Mouse (Mus musculus) embryo, embryonic 10.5 days (tissue): Measurements from ENCODE around the gene Opcml.
A peak's percentile ranks its signal among the peaks of the same experiment; 100 is the strongest.

Experiments
- DNase-seq: peaks from one replicate; pipeline ENCODE4 v3.0.0-alpha.2; 2015; ENCODE audit warnings: low spot score

The Opcml gene

DNA sequence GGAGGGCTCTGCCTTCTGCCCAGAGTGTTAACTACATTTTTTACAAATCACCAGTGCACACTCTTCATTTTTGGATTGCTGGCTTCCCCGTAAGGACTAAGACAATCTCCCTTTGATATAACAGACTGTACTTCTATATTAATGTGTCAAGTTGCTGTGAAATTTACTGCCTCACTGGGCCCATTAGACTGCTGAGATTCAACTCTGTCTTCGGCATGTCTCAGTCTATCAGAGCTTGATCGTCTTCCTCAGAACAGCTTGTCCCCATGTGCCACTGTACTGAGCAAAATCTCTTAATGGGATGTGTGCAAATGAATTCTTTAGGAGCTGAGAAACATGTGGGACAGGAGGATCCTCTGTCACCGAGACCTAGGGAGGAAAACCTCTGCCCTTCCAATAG is 970.9 kb downstream of the Opcml start:
- no peak for DNase-seq

DNA sequence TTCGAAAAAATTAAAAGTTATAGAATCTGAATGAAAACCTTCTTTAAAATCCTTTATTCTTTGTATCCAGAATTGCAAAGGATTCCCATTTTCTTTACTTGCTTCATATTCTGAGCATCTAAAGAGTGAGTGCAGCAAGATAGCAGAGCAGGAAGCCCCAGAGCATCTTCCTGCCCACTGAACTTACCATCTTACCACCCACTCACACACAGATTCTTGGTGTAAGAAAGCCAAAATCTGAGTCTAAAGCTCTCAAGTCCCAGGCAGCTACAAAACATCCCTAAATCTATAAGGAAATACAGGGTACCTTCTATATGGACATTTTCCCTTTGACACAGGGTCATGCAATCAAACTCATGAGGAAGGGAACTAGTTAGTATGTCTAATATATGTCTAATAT is 973.6 kb downstream of the Opcml start:
- DNase-seq: no peak

DNA sequence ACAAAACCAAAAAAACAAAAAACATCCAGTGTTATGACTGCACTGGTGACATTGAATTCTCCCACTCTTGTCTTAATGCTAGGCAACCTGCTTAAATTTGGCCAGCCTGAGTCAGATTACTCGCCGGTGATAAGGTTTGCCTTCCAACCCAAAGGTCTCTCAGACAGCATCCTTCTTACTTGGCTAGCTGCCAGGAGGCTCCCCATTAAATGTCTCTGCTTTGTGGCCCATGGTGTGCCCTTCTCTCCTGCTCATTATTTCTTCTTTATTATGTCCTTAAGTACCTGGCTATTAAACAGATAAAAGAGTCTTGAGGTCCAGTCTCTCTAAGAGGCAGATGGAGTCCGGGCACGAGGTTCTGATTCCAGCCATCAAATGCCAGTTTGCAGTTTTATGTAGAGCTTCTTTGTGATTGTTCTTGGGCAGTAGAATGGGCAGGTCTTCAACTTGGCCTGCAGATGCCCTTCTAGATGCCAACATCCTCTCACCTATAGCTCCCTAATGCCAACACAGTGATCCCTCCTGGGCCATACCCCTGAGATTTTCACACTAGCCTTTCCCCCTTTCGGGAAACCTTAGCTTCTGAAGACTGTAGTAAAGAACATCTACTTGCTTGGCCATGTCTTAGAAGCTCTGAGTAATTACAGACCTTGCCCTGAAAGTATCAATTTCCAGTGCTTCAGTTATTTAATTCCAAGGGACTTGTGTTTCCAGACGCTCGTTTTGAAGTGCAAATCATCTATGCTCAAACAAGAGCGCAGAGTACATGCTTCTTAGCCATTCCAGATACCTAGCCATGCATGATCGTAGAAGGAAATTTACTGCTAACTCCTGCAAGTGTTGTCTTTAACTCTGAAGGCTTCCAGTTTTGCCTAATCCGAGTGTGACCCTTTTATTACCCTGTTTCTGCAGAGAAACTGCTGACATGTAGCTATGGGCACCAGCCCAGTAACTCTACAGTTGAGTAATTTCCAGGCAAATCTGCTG is 986.2 kb downstream of the Opcml start:
- DNase-seq: no peak

DNA sequence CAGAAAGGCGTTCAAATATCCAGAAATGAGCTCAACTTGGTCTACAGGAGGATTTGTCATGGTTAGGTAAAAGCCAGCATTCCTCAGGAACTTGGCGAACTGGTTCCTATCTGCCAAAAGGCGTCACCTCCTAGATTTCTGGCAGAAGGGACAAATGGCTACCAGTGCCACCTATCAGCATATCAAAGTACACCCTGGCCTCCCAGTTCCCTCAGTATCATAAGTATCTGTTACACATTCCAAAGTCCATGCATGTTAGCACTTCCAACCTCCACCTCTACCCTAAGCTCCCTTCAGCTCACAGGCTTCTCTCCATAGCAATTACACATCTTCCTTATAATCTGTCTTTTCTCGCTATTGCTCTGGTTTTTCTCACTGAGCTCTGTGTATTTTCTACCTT is 993.3 kb downstream of the Opcml start:
- DNase-seq: no peak

DNA sequence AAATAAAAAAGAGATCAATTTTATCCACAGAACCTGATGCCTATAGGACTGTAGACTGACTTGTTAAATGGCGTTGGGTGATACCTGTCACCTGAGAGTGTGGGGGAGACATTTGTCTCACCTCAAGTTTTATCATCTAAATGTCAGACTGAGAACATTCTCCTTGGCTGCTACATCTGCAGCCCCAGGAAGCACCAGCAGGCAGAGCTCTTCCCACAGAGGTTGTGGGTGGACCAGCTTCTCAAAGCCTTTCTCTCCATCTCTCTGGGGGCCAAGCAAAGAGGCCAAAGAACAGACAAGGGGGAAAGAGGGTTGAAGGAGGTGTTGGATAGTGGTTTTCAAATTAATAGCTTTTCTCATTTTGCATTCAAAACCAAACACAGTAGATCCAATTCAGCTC is 998.9 kb downstream of the Opcml start:
- no peak for DNase-seq

DNA sequence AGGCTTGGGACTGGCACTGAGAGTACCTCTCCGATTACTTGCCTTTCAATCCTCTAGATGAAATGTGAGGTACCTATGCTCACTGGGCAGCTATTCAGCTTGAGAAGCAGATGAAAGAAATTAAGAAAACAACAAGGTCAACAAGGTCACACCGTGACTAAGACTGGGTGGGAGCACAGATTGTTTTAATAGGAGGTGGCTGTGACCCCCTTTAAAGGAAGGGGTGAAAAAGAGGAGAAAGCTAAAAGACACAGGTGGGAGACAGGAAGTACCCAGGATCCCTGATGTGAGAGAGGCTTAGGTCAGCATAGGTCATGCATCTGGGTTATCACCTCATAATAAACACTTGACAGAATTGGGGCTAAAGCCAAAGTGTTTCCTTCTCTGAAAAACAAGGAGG is 1009.5 kb downstream of the Opcml start:
- DNase-seq: peak; percentile 50

DNA sequence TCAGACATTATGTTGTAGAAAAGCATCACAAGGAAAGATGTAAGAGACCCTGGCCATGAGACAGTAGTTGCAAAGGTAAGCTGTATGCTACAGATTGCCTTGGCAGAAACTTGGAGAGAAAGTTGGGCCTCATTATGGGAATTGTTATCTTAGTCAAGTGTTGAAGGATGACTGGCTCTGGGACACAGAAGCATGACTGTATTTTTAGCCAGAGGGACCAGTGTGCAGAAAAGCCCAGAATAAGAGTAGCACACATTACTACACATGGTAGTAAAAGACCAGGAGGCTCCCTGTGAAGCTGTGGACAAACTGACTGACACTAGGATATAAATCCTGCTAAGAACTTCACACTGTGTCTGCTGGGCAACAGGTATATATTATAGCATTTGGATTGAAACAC is 1016.1 kb downstream of the Opcml start:
- no peak for DNase-seq

DNA sequence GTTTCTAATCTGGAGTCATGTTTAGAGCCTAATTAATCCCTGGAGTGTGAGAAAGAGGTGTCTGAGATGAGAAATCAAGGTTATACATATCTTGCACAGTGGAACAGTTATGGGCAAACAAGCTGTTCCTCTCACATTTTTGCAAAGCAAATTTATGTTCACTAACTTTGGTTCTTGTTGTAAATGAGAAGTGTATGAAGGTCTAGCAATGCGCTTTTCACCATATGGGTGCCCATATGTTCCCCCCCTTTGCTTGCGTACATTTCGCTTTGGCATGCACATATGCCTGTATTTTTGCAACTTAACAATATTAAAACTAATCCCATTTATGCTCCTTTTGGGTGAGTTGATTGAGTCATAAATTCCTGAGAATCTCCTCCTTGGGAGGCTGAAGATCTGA is 1031.5 kb downstream of the Opcml start:
- DNase-seq: no peak

DNA sequence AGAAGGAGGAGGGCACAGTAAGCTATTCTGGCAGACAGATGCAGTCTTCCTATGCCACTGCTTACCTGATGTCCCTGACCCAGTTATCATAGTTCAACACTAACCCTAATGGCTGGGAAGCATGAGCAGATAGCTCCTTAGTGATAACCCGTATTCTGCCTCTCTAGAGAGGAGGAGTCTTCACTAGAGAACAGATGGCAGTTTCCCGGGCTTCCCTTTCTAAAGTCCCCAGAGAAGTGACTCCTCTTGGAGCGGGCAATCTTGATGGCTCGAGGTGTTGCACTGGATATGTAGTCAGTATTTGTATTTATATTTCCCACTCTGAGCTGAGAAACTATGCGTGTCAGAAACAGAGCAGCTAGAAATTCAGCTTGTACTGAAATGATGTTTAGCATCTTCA is 1031.9 kb downstream of the Opcml start:
- DNase-seq: no peak

DNA sequence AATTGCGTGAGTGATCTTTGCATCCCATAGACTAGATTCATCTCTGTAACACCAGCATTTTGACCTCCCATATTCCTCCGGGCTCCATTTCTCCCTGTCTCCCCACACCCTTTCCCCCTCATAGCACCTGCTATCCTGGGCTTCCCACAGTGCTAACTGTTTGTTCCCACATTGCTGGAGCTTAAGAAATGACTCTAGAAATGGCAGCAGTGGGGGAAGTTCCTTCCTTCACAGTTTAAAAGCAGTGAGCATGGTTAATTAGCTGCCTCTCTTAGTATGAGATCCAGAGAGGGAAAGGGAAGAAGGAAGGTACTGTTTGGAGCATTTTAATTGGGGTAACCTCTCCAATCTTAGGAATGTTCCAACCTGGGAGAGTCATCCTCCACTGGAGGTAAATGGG is 1035.2 kb downstream of the Opcml start:
- no peak for DNase-seq

DNA sequence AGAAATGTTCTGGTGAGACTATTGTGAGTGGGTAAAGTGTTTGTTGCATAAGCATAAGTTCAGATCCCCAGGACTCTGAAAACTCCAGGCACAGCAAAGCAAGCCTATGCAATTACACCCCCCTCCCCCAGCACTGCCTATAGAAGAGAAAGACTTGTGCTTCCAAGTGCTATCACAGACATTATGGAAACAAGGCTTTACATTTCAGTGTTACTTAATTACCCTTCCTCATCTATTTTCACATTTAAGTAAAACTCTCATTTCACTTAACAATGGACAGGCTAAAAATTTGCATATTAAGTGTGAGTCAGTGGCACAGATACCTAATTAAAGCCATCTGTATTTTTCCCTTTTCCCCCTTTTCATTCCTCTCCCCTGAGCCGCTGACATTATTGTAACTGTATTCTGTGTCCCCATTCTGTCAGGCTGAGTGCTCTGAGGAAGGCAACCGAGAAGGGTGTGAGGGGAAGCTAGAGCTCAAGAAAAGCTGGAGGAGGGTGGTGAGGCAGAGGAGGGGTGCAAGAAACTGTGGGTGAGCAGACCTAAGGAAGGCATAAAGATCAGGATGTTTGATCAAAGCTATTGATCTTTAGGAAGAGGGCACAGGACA is 1055.5 kb downstream of the Opcml start:
- no peak for DNase-seq

DNA sequence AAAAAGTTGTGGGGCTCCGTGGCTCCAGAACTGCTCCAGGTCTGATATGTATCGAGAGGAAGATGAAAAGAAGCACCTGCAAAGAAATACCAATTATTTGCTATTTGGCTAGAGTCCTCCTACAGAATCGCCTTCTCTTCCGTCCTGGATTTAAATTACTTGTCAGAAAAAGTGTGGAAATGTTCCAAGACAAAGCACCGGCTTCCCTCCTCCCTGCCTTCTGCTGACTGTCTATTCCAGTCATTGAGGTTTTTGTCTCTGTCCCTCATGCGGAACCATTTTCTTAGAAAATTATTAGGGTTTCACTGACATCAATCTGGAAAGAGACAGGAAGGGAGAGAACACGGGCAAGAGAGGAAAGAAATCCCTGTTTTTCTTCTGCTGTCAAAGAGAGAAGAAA is 1065.3 kb downstream of the Opcml start:
- DNase-seq: no peak

DNA sequence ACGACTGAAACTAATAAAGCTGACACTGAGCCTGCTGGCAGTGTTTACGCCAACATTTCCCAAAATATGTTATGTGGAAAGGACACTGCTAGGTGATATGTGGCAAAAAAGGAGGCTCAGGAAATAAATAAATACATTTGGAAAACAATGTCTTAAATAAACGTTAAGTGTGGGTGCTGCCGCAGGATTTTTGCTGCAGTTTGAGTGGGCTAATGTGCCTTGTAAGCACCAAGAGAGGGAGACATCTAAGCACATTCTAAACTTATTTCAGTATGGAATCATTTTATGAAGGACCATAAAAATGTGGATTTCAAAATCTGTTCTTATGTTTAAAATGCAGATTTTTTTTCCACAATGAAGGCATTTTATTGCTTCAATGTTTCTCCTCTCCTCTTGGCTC is 1071.4 kb downstream of the Opcml start:
- DNase-seq: no peak

DNA sequence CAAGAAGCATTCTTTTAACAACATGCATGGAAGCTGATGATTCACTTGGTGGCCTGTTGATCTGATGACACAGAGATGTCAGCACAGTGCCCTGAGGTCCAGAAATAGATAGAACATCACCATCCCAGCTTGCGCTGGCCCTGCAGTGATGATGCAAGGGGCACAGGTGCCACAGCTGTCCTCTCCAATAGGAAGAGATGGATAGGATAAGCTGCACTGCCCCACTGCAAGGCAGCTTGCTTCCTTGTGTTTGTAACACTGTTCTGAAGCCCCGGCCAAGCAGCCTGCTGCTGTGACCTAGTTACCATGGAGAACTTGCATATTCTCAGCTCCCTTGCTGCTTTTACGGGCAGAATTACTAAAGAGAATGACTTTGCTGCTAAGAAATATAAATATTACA is 1076.7 kb downstream of the Opcml start:
- no peak for DNase-seq

DNA sequence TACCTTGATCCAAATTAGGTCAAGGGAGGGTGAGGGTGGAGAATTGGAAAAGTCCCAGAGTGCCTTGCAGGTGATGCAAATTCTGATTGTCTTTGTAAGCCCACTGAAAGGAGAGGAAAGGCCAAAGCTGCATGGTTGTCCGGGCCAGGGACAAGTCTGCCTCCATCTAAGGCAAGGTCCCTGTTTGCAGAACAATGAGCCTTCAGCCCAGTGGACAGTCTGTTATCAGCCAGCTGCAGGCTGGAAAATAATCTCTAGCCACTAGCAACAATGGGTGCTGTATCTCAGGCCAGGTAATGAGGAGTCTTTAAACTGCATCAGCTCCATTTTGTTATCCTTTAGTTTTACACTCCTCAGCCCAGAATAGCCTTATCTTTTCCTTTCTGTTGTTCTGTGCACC is 1079.9 kb downstream of the Opcml start:
- no peak for DNase-seq

DNA sequence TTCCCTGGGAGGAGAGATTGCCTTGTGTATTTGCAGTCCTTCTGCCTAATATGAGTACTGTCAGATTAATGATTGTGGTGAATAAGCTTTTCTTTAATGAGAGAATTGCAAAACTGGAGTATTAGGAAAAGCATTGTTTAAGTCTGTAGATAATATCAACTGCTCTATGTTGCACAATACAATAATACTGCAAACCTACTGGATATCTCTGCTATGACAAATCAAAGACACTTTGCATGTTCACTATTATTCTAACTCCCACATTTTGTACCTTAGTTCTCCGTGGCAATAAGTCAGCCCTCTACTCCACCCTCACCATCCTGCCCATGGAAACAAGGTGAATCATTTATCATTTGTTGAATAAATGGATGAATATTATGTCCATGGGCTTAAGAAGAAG is 1092.0 kb downstream of the Opcml start:
- DNase-seq: no peak

DNA sequence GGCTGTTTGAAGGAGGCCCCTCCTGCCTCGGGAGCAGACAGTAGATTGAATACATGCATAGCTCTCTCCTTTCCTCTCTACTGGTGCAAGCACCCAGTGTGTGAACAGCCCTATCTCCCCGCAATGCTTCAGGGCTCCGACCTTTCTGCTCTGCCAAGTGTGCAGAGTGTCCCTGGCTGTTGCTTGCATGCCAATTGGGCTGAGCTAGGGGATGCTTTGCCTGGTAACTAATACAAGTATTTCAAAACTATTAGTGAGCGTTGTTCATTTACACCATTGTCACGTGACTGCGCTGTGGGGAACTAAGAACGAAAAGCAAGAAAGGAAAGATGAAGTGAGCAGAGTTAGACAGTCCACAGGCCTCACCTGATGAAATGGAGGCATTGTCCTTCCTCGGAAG is 1101.0 kb downstream of the Opcml start:
- DNase-seq: no peak

DNA sequence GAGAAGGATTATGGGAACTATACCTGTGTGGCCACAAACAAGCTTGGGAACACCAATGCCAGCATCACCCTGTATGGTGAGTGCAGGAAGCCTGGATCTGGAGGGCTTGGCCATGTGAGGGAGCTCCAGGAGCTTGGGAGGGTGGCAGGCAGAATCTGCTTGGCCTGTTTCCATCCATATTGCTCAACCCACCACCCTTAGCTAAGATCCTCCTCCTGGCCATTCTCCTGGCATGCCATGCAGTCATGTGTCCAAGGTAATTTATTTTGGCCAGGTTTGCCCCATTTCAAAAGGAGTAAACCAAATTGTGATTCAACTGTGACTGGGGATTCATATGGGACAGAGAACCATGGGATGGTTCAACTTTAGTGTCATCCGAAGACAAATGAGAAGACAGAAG is 1112.7 kb downstream of the Opcml start:
- no peak for DNase-seq

DNA sequence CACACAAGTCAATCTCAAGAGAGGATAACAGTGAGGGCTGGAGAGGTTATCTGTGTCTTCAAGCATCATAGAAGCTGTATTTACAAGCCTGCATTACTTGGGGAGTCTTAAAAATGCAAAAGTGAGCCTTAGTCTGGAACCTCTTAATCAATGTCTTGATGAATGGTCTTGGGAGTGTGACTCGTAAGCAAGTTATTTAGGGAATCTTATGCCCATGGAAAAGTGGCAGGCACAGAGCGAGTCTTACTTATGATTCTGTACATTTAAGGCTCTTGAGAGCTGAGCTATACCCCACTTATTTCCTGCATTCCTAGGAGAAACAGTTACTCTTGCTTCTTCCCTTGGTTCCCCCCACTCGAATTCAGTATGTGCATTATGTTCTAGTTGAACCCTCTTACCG is 1119.2 kb downstream of the Opcml start:
- DNase-seq: no peak

DNA sequence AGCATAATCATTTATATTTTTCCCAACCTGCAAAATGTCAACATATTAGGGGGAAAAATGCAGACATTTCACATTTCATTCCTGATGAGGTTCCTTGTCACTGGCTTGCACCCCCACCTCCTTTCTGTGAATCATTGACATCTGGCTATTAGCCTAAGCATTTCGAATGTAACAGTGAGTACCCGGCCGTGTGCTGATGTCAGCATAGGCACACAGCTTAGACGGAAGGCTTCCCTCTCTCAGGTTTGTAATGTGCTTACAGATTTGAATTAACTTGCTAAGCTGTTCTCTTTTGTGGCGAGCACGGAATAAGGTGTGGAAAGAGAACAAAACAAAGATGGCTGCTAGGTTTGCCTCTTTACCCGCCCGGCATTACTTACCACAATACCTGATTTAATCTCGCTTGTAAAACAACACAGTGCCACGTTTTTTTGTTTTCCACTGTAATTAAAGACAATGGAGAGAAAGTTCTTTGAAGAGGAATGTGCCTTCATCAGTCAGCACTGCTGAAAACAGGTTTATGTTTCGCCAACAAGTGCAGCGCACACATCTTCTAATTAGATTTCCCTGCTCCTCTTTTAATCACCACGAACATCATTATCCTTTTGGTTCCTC is 1121.1 kb downstream of the Opcml start:
- DNase-seq: no peak

DNA sequence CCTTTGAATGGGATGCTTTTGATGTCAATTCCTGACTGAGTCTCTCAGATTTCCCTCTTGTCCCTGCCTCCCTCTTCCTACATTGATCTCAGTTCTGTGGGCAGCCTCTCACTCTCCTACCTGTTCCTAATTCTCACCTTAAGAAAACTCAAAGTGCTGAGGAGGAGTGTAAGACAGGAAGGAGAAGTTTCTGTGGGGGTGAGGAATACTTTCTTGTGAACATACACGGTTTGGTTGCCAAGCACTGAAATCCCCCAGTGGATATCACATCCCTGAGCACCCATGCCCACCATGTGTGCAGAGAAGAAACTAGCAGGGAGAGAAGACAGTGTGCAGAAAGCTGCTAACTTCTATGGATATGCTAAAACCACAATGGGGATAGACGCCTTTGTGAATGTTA is 1141.5 kb downstream of the Opcml start:
- DNase-seq: no peak

DNA sequence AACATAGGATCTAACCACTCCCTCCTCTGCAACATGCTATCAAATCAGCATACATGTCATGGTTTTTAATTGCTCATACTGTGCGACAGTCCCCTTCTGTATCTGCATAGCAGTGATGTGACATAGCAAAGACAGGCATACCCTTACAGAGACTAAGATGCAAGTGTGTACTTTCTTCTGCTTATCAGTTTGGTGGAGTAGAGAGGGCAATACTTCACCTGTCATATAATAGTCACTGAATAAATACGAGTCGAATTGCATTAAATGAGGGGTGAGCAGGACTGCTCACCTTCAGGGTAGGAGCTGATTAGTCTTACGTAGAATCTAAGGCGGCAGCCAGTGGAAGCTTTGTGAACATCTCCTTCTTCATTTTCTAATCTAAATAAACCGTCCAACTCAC is 1146.6 kb downstream of the Opcml start:
- DNase-seq: no peak

DNA sequence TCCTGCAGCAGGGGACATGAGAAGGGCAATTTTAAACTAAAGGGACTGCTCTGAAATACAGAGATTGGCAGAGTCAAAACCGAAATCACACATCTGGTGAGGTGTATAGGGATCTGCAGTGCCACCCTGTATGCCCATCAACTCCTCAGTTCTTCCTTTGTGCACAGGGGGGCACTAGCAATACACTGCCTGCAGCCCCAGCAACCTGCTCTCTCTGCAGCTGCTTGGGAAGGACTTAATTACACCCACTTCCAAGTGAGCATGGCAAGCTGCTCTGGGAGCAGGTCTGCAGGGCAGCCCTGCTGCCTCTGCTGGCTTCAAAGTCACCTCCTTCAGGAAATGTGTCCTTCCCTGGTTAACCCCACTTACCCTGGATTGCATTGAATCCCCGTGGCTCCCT is 1147.4 kb downstream of the Opcml start:
- DNase-seq: peak; percentile 17
